Mouse (Mus musculus): ENCODE measurements around the gene Plek. TPM values are rescaled to one million over a fixed set of nuclear protein-coding genes. Genes with fewer than 3 reads are reported as not detected.

Gene Plek
- total RNA-seq, 1 experiment from 2014 or later = 2.9 TPM

GRCm38 (mm10) chr11:16950226-16950975 is 101.8 kb downstream of the Plek start:
- DNase-seq = no peak

- peak; percentile 18 for DNase-seq
These were observed 103.4 kb downstream of the Plek start for GRCm38 (mm10) chr11:16948756-16949155.

GRCm38 (mm10) chr11:16943016-16943415 is 109.2 kb downstream of the Plek start:
- no peak for DNase-seq

- no peak for DNase-seq
These were observed 110.2 kb downstream of the Plek start for GRCm38 (mm10) chr11:16941973-16942452.

GRCm38 (mm10) chr11:16941103-16941793 is 110.9 kb downstream of the Plek start:
- no peak for DNase-seq

GRCm38 (mm10) chr11:16935577-16936236 is 116.5 kb downstream of the Plek start:
- DNase-seq = no peak

- no peak for DNase-seq
These were observed 120.0 kb downstream of the Plek start for GRCm38 (mm10) chr11:16932159-16932558.

Other genes with a start within 250 kb of the Plek start
- 1.6 and 1.7 TPM in 2 replicates for gene Fbxo48, start 101.0 kb downstream of the Plek start, total RNA-seq (2021)
- 12.9 and 21.7 TPM in 2 replicates for gene Cnrip1, start 795 bp downstream of the Plek start, total RNA-seq (2021)
- 96.0 and 98.8 TPM in 2 replicates for gene Ppp3r1, start 106.9 kb upstream of the Plek start, total RNA-seq (2021)
- 16.7 and 19.8 TPM in 2 replicates for gene Wdr92, start 129.7 kb upstream of the Plek start, total RNA-seq (2021)
- gene Pno1, start 159.2 kb upstream of the Plek start, total RNA-seq (2021) = 45.3 and 49.9 TPM in 2 replicates
- gene C1d, start 205.2 kb upstream of the Plek start, total RNA-seq (2021) = 63.4 and 64.5 TPM in 2 replicates